Mouse (Mus musculus): Measurements from ENCODE around the gene Rae1. TPM values are rescaled to one million over a fixed set of nuclear protein-coding genes. Genes with fewer than 3 reads are reported as not detected.

Gene Rae1
- polyA plus RNA-seq, 1 experiment from 2014 or later: 101 TPM

GRCm38 (mm10) chr2:173017940-173018339, 18.0 kb downstream of the Rae1 start:
- Histone ChIP-seq H3K9me3 (ENCODE audit: control insufficient read depth, low read length) (no peaks in the 10 kb centered on the region), H3K27ac (replicated peaks in 1 of 2; ENCODE audit: control insufficient read depth in 1 of 2, insufficient read depth in 1 of 2, low read depth in 2 of 2, low read length in 2 of 2) (peak overlapping the region; percentile 72 to 77), H3K9ac (ENCODE audit: low read length) (peak overlapping the region; percentile 70), H3K4me3 (ENCODE audit: control insufficient read depth in 1 of 2, insufficient read depth in 1 of 2, low read depth in 1 of 2, low read length in 2 of 2) (no peak overlapping the region), H3K27me3 (ENCODE audit: control insufficient read depth, insufficient read depth, low read length) (no peaks in the 10 kb centered on the region), H3K4me2 (ENCODE audit: low read length) (no peak overlapping the region), H3K4me1 (ENCODE audit: control insufficient read depth in 2 of 2, insufficient read depth in 2 of 2, low read length in 2 of 2) (peaks cover 22 to 36% of the 10 kb centered on the region in 2 experiments), H3K36me3 (ENCODE audit: control insufficient read depth, insufficient read depth, low read length) (peaks cover 36% of the 10 kb centered on the region)
- WGBS: 33% methylated on average over 6 of the region's 6 CpGs
- no peak for ATAC-seq (ENCODE audit: insufficient number of reproducible peaks, insufficient read depth, low FRiP score, low read depth)

GRCm38 (mm10) chr2:173018618-173019017, 18.7 kb downstream of the Rae1 start:
- H3K9me3 ChIP-seq (ENCODE audit: control insufficient read depth, low read length): no peaks in the 10 kb centered on the region
- no peak overlapping the region for H3K4me3 ChIP-seq (ENCODE audit: control insufficient read depth in 1 of 2, insufficient read depth in 1 of 2, low read depth in 1 of 2, low read length in 2 of 2)
- H3K9ac ChIP-seq (ENCODE audit: low read length): peak overlapping the region; percentile 70
- H3K27me3 ChIP-seq (ENCODE audit: control insufficient read depth, insufficient read depth, low read length): no peaks in the 10 kb centered on the region
- peak overlapping the region; percentile 74 to 77 for H3K27ac ChIP-seq (replicated peaks in 1 of 2; ENCODE audit: control insufficient read depth in 1 of 2, insufficient read depth in 1 of 2, low read depth in 2 of 2, low read length in 2 of 2)
- ATAC-seq (ENCODE audit: insufficient number of reproducible peaks, insufficient read depth, low FRiP score, low read depth): peak; percentile 62
- peaks cover 29% of the 10 kb centered on the region for H3K36me3 ChIP-seq (ENCODE audit: control insufficient read depth, insufficient read depth, low read length)
- H3K4me1 ChIP-seq (ENCODE audit: control insufficient read depth in 2 of 2, insufficient read depth in 2 of 2, low read length in 2 of 2): peaks cover 27 to 42% of the 10 kb centered on the region in 2 experiments
- peak overlapping the region; percentile 88 for H3K4me2 ChIP-seq (ENCODE audit: low read length)
- WGBS: 5% methylated on average over 8 of the region's 8 CpGs

- peaks cover 33 to 47% of the 10 kb centered on the region in 2 experiments for H3K4me1 ChIP-seq (ENCODE audit: control insufficient read depth in 2 of 2, insufficient read depth in 2 of 2, low read length in 2 of 2)
- ATAC-seq (ENCODE audit: insufficient number of reproducible peaks, insufficient read depth, low FRiP score, low read depth): no peak
- H3K36me3 ChIP-seq (ENCODE audit: control insufficient read depth, insufficient read depth, low read length): peaks cover 29% of the 10 kb centered on the region
- peak overlapping the region; percentile 41 to 47 for H3K4me3 ChIP-seq (ENCODE audit: control insufficient read depth in 1 of 2, insufficient read depth in 1 of 2, low read depth in 1 of 2, low read length in 2 of 2)
- no peaks in the 10 kb centered on the region for H3K27me3 ChIP-seq (ENCODE audit: control insufficient read depth, insufficient read depth, low read length)
- 21% methylated on average over 9 of the region's 9 CpGs for WGBS
- peak overlapping the region; percentile 60 to 77 for H3K27ac ChIP-seq (replicated peaks in 1 of 2; ENCODE audit: control insufficient read depth in 1 of 2, insufficient read depth in 1 of 2, low read depth in 2 of 2, low read length in 2 of 2)
- peak overlapping the region; percentile 70 for H3K9ac ChIP-seq (ENCODE audit: low read length)
- no peaks in the 10 kb centered on the region for H3K9me3 ChIP-seq (ENCODE audit: control insufficient read depth, low read length)
- H3K4me2 ChIP-seq (ENCODE audit: low read length): peak overlapping the region; percentile 88
Observed at GRCm38 (mm10) chr2:173019322-173019721, 19.4 kb downstream of the Rae1 start.

- no peaks in the 10 kb centered on the region for H3K27me3 ChIP-seq (ENCODE audit: control insufficient read depth, insufficient read depth, low read length)
- peak overlapping the region; percentile 60 to 77 for H3K27ac ChIP-seq (replicated peaks in 1 of 2; ENCODE audit: control insufficient read depth in 1 of 2, insufficient read depth in 1 of 2, low read depth in 2 of 2, low read length in 2 of 2)
- H3K36me3 ChIP-seq (ENCODE audit: control insufficient read depth, insufficient read depth, low read length): peaks cover 29% of the 10 kb centered on the region
- peak overlapping the region; percentile 41 to 47 for H3K4me3 ChIP-seq (ENCODE audit: control insufficient read depth in 1 of 2, insufficient read depth in 1 of 2, low read depth in 1 of 2, low read length in 2 of 2)
- H3K4me2 ChIP-seq (ENCODE audit: low read length): peak overlapping the region; percentile 88
- no peaks in the 10 kb centered on the region for H3K9me3 ChIP-seq (ENCODE audit: control insufficient read depth, low read length)
- H3K9ac ChIP-seq (ENCODE audit: low read length): peak overlapping the region; percentile 70
- H3K4me1 ChIP-seq (ENCODE audit: control insufficient read depth in 2 of 2, insufficient read depth in 2 of 2, low read length in 2 of 2): peaks cover 36 to 47% of the 10 kb centered on the region in 2 experiments
- ATAC-seq (ENCODE audit: insufficient number of reproducible peaks, insufficient read depth, low FRiP score, low read depth): peak; percentile 60
- WGBS: under 1% methylated on average over 28 of the region's 29 CpGs
Observed at GRCm38 (mm10) chr2:173019790-173020189, 19.9 kb downstream of the Rae1 start.

- H3K36me3 ChIP-seq (ENCODE audit: control insufficient read depth, insufficient read depth, low read length): peaks cover 28% of the 10 kb centered on the region
- peak within 1 kb of the TSS; percentile 41 to 47 for H3K4me3 ChIP-seq (ENCODE audit: control insufficient read depth in 1 of 2, insufficient read depth in 1 of 2, low read depth in 1 of 2, low read length in 2 of 2)
- no peaks in the 10 kb centered on the region for H3K9me3 ChIP-seq (ENCODE audit: control insufficient read depth, low read length)
- ATAC-seq (ENCODE audit: insufficient number of reproducible peaks, insufficient read depth, low FRiP score, low read depth): no peak
- peak within 1 kb of the TSS; percentile 93 for H3K9ac ChIP-seq (ENCODE audit: low read length)
- no peaks in the 10 kb centered on the region for H3K27me3 ChIP-seq (ENCODE audit: control insufficient read depth, insufficient read depth, low read length)
- peak within 1 kb of the TSS; percentile 88 for H3K4me2 ChIP-seq (ENCODE audit: low read length)
- peaks cover 43 to 50% of the 10 kb centered on the region in 2 experiments for H3K4me1 ChIP-seq (ENCODE audit: control insufficient read depth in 2 of 2, insufficient read depth in 2 of 2, low read length in 2 of 2)
- peak within 1 kb of the TSS; percentile 60 to 77 for H3K27ac ChIP-seq (replicated peaks in 1 of 2; ENCODE audit: control insufficient read depth in 1 of 2, insufficient read depth in 1 of 2, low read depth in 2 of 2, low read length in 2 of 2)
- 39% methylated on average over 11 of the region's 11 CpGs for WGBS
Observed at GRCm38 (mm10) chr2:173020430-173020829, 20.5 kb downstream of the Rae1 start, which contains the start of gene Rbm38. Gene Rbm38, plus strand, starts transcription at chr2:173020498.

GRCm38 (mm10) chr2:173021633-173022055, 21.7 kb downstream of the Rae1 start:
- ATAC-seq (ENCODE audit: insufficient number of reproducible peaks, insufficient read depth, low FRiP score, low read depth): peak; percentile 61
- peaks cover 29% of the 10 kb centered on the region for H3K36me3 ChIP-seq (ENCODE audit: control insufficient read depth, insufficient read depth, low read length)
- peaks cover 55 to 63% of the 10 kb centered on the region in 2 experiments for H3K4me1 ChIP-seq (ENCODE audit: control insufficient read depth in 2 of 2, insufficient read depth in 2 of 2, low read length in 2 of 2)
- whole genome bisulfite sequencing: under 1% methylated on average over 47 of the region's 54 CpGs
- peak overlapping the region; percentile 30 to 86; a peak in 3 of 4 replicates for H3K27ac ChIP-seq (replicated peaks in 1 of 2; ENCODE audit: control insufficient read depth in 1 of 2, insufficient read depth in 1 of 2, low read depth in 2 of 2, low read length in 2 of 2)
- H3K27me3 ChIP-seq (ENCODE audit: control insufficient read depth, insufficient read depth, low read length): no peaks in the 10 kb centered on the region
- H3K4me3 ChIP-seq (ENCODE audit: control insufficient read depth in 1 of 2, insufficient read depth in 1 of 2, low read depth in 1 of 2, low read length in 2 of 2): peak overlapping the region; percentile 93 to 96
- peak overlapping the region; percentile 93 for H3K9ac ChIP-seq (ENCODE audit: low read length)
- no peaks in the 10 kb centered on the region for H3K9me3 ChIP-seq (ENCODE audit: control insufficient read depth, low read length)
- peak overlapping the region; percentile 84 for H3K4me2 ChIP-seq (ENCODE audit: low read length)

GRCm38 (mm10) chr2:173022056-173022681, 22.3 kb downstream of the Rae1 start:
- Histone ChIP-seq H3K27me3 (ENCODE audit: control insufficient read depth, insufficient read depth, low read length) (no peaks in the 10 kb centered on the region), H3K4me3 (ENCODE audit: control insufficient read depth in 1 of 2, insufficient read depth in 1 of 2, low read depth in 1 of 2, low read length in 2 of 2) (peak overlapping the region; percentile 93 to 96), H3K36me3 (ENCODE audit: control insufficient read depth, insufficient read depth, low read length) (peaks cover 34% of the 10 kb centered on the region), H3K4me2 (ENCODE audit: low read length) (peak overlapping the region; percentile 84), H3K9ac (ENCODE audit: low read length) (peak overlapping the region; percentile 93), H3K27ac (replicated peaks in 1 of 2; ENCODE audit: control insufficient read depth in 1 of 2, insufficient read depth in 1 of 2, low read depth in 2 of 2, low read length in 2 of 2) (peak overlapping the region; percentile 72 to 86), H3K9me3 (ENCODE audit: control insufficient read depth, low read length) (no peaks in the 10 kb centered on the region), H3K4me1 (ENCODE audit: control insufficient read depth in 2 of 2, insufficient read depth in 2 of 2, low read length in 2 of 2) (peaks cover 60 to 68% of the 10 kb centered on the region in 2 experiments)
- peak; percentile 2; the same call in 1 of the 2 replicates for ATAC-seq (ENCODE audit: insufficient number of reproducible peaks, insufficient read depth, low FRiP score, low read depth)
- under 1% methylated on average over 51 of the region's 51 CpGs for WGBS

All from heart, embryonic 14.5 days (tissue).